Mouse (Mus musculus) liver, postnatal 0 days (tissue): ENCODE results near the gene Pdha2. TPM values are rescaled to one million over a fixed set of nuclear protein-coding genes. Genes with fewer than 3 reads are reported as not detected.

Experiments used
- ATAC-seq: fragments of 200-750 bp; cut with Nextera tagmentation; 2 replicates; pipeline ENCODE4 v1.8.0; 2017; ENCODE audit warnings: mild to moderate bottlenecking, moderate library complexity
- DNase-seq: peaks from one replicate; pipeline ENCODE4 v3.0.0-alpha.2; 2016
- H3K27ac ChIP-seq: fragments of 300-500 bp; sonication (generic); 2 replicates; pipeline ENCODE4 v1.5.1; 2014; ENCODE audit warnings: antibody characterized with exemption, moderate library complexity, mild to moderate bottlenecking, low read depth
- H3K27me3 ChIP-seq: fragments of 300-500 bp; sonication (generic); 2 replicates; pipeline ENCODE4 v1.6.1; 2014; ENCODE audit warnings: low read length, control low read depth, mixed read lengths; ENCODE audit not compliant: insufficient read depth
- H3K36me3 ChIP-seq: fragments of 300-500 bp; sonication (generic); replicated peaks from 2 replicates; pipeline ENCODE4 v1.6.1; 2014; ENCODE audit warnings: mild to moderate bottlenecking, control low read depth, low read length, moderate library complexity, mixed read lengths; ENCODE audit not compliant: insufficient read depth
- H3K4me1 ChIP-seq: fragments of 300-500 bp; sonication (generic); 2 replicates; pipeline ENCODE4 v1.6.1; 2014; ENCODE audit warnings: antibody characterized with exemption, mild to moderate bottlenecking, control low read depth; ENCODE audit not compliant: insufficient read depth
- H3K4me2 ChIP-seq: fragments of 300-500 bp; sonication (generic); 2 replicates; pipeline ENCODE4 v1.6.1; 2014; ENCODE audit warnings: low read depth, mild to moderate bottlenecking, low read length, moderate library complexity, mixed read lengths
- H3K4me3 ChIP-seq: fragments of 300-500 bp; sonication (generic); 2 replicates; pipeline ENCODE4 v1.5.1; 2014; ENCODE audit warnings: low read depth, low read length
- H3K9ac ChIP-seq: fragments of 300-500 bp; sonication (generic); replicated peaks from 2 replicates; pipeline ENCODE4 v1.6.1; 2014; ENCODE audit warnings: mild to moderate bottlenecking, moderate library complexity
- H3K9me3 ChIP-seq: fragments of 300-500 bp; sonication (generic); 2 replicates; pipeline ENCODE4 v1.6.1; 2016; ENCODE audit warnings: mild to moderate bottlenecking, control low read depth, low read length, mixed read lengths
- CTCF ChIP-seq: sonication (generic); IDR thresholded peaks from 2 replicates; pipeline ENCODE4 v1.5.1; 2016; ENCODE audit warnings: antibody characterized with exemption, low read depth
- EP300 ChIP-seq: IDR thresholded peaks from 2 replicates; pipeline ENCODE4 v1.6.1; 2016; ENCODE audit warnings: antibody characterized with exemption, low read depth, mild to moderate bottlenecking
- WGBS: fragments of 180-500 bp; shearing (Covaris S2); extraction: QIAGEN DNeasy Blood & Tissue Kit; methylation state at CpG from one replicate; pipeline ENCODE4 v1.1.7; 2014; ENCODE audit not compliant: insufficient replicate concordance; 5-methylcytosine and 5-hydroxymethylcytosine counted together
- polyA plus RNA-seq: library from polyadenylated mRNA; unstranded; fragments of >200 nt; fragmentation: Nextera tagmentation; extraction: Ambion mirVana; gene quantifications from 2 replicates; pipeline ENCODE4 v1.2.1, GENCODE M21; 2015

The Pdha2 gene
- polyA plus RNA-seq, 1 experiment from 2014 or later, result not detected

DNA sequence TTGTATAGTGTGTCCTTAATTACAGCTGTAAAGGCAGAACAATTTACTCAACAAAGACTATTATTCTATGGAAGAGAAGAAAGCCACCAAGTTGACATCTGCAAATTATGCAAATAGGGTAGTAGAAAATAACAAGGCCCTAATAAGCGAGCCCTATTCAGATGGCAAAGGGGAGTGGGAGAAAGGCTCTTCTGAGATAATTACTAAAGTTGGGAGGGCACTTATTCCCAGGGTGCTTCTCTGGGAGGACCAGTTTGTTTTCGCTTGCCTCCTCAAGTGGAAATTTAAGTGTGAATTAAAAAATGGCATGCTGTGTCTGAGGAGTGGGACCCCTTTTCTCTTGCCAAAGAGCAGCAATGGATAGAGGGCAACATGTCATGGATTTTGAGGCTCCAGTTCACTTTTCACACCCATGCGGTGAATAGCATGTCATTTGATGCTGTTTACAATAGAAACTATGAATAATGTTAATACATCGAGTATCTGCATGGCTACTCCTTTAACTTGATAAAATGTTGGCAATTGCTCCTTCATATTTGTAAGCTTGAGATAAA, 14.8 kb downstream of the Pdha2 start:
- Histone ChIP-seq H3K27ac (no peak overlapping the region), H3K9ac (no peak overlapping the region), H3K4me1 (no peaks in the 10 kb centered on the region), H3K4me3 (no peak overlapping the region), H3K36me3 (no peaks in the 10 kb centered on the region), H3K9me3 (no peaks in the 10 kb centered on the region), H3K27me3 (no peaks in the 10 kb centered on the region), H3K4me2 (no peak overlapping the region)
- no peak for ATAC-seq
- WGBS, result 72% methylated on average over 4 of the region's 4 CpGs
- no peak for DNase-seq
- TF ChIP-seq EP300, result no peak
- TF ChIP-seq CTCF, result no peak

DNA sequence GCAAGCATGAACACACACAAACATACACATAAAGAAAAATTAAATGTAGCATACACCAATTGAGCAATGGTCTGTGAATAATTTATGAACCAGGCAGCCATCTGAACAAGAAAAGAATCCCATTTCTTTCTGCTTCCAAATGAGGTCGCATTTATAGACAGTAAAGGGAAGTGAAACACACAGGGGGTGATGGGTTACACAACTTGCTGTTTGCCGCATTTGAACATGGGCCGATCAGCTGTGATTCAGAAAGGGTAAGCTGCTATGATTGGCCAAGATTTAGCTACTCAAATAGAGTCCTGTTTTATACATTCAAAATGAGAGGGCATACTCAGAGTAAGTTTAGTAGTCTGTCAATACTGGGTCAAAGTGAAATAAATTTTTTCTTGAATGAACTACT, 20.5 kb downstream of the Pdha2 start:
- ATAC-seq (no peak), DNase-seq (no peak)
- no peaks in the 10 kb centered on the region for H3K36me3 ChIP-seq
- TF ChIP-seq CTCF (no peak), EP300 (no peak)
- WGBS, result 52% methylated on average over 3 of the region's 3 CpGs
- no peak overlapping the region for H3K4me2 ChIP-seq
- no peak overlapping the region for H3K9ac ChIP-seq
- H3K27me3 ChIP-seq, result no peaks in the 10 kb centered on the region
- H3K9me3 ChIP-seq, result no peaks in the 10 kb centered on the region
- no peak overlapping the region for H3K27ac ChIP-seq
- no peaks in the 10 kb centered on the region for H3K4me1 ChIP-seq
- H3K4me3 ChIP-seq, result no peak overlapping the region

DNA sequence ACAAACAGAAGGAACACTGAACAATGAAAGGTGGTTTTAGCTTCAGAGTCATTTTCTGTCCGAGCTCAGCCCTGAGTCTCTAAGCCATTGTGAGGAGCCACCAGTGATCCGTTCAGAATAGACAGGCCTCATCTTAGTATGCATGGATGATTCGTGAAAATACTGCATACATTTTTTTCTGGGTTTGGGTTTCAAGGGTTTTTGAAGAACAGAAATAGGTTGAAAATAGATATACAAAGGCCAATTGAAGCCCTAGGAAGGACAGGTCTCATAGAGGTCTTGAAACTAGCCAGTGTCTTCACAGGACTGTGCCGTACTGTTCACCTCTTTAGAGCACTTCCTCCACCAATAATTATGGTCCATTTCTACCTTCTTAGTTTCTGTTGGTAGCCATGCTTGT, 21.7 kb downstream of the Pdha2 start:
- 74% methylated on average over 4 of the region's 4 CpGs for WGBS
- DNase-seq (no peak), ATAC-seq (no peak)
- no peak overlapping the region for H3K27ac ChIP-seq
- no peaks in the 10 kb centered on the region for H3K27me3 ChIP-seq
- H3K4me2 ChIP-seq, result no peak overlapping the region
- no peak overlapping the region for H3K9ac ChIP-seq
- TF ChIP-seq CTCF, result no peak
- TF ChIP-seq EP300, result no peak
- no peaks in the 10 kb centered on the region for H3K36me3 ChIP-seq
- H3K4me3 ChIP-seq, result no peak overlapping the region
- H3K4me1 ChIP-seq, result no peaks in the 10 kb centered on the region
- no peaks in the 10 kb centered on the region for H3K9me3 ChIP-seq

DNA sequence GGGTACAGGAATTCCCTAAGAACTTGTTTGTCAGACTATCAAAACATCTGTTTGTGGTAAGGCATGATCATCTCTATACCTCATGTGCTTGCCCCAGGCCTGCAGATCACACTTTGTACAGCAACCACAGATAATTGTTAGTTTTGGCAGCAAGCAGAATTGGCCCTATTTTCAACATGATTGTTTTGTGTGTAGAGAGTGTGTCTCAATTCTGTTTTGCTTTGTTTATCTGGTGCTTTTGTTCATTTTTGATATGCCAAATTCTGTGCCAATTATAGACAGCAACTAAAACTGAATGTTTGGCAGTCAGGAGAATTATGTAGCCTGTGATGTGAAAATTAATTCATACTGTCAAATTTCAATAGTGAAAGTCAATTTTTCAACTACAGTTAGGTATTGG, 51.2 kb downstream of the Pdha2 start:
- no peaks in the 10 kb centered on the region for H3K36me3 ChIP-seq
- H3K4me3 ChIP-seq, result no peak overlapping the region
- H3K4me2 ChIP-seq, result no peak overlapping the region
- ATAC-seq, result no peak
- TF ChIP-seq CTCF (no peak), EP300 (no peak)
- H3K27me3 ChIP-seq, result no peaks in the 10 kb centered on the region
- no peaks in the 10 kb centered on the region for H3K9me3 ChIP-seq
- H3K27ac ChIP-seq, result no peak overlapping the region
- no peak for DNase-seq
- H3K9ac ChIP-seq, result no peak overlapping the region
- no peaks in the 10 kb centered on the region for H3K4me1 ChIP-seq
